Mouse (Mus musculus) CH12.LX (cell line): ENCODE results near the gene Slc26a8. TPM values are rescaled to one million over a fixed set of nuclear protein-coding genes. Genes with fewer than 3 reads are reported as not detected.

Experiments
- DNase-seq: peaks from one replicate; pipeline ENCODE4 v3.0.0-alpha.2; 2013; ENCODE audit errors: extremely low read depth
- H3K27ac ChIP-seq: 2 replicates; pipeline ENCODE4 v1.5.1; 2012; ENCODE audit warnings: low read depth, mild to moderate bottlenecking, control low read depth, moderate library complexity; ENCODE audit not compliant: insufficient read depth
- H3K27me3 ChIP-seq: replicated peaks from 2 replicates; pipeline ENCODE3; 2012; ENCODE audit warnings: inconsistent platforms
- H3K36me3 ChIP-seq, 2 experiments: replicated peaks in 1 of 2; 2 replicates each; pipeline versions ENCODE3 to v1.6.1; 2012; ENCODE audit warnings: inconsistent platforms in 1 of 2, low read length in 1 of 2, mild to moderate bottlenecking in 1 of 2, mixed read lengths in 1 of 2, moderate library complexity in 1 of 2; ENCODE audit not compliant: control insufficient read depth in 1 of 2, insufficient read depth in 1 of 2
- H3K4me1 ChIP-seq, 2 experiments: 2 replicates each; pipeline ENCODE4 v1.6.1; 2012; ENCODE audit warnings: inconsistent platforms in 1 of 2, moderate library complexity in 1 of 2; ENCODE audit not compliant: insufficient read depth in 2 of 2, control insufficient read depth in 1 of 2
- H3K4me2 ChIP-seq: 2 replicates; pipeline ENCODE4 v1.6.1; 2012; ENCODE audit warnings: low read depth, mild to moderate bottlenecking, control low read depth; ENCODE audit not compliant: poor library complexity, insufficient read depth, severe bottlenecking
- H3K4me3 ChIP-seq, 3 experiments: fragments of 150-350 bp in 1 of 3; sonication (generic) in 1 of 3; replicated peaks in 1 of 3; 2 replicates each; pipeline versions ENCODE3 to v1.5.1; 2011 to 2012; ENCODE audit warnings: low read depth in 2 of 3, low read length in 2 of 3, mild to moderate bottlenecking in 2 of 3, moderate library complexity in 2 of 3, control low read depth in 1 of 3, improper control_type of control experiment in 1 of 3, inconsistent platforms in 1 of 3, mixed read lengths in 1 of 3; ENCODE audit not compliant: poor library complexity in 1 of 3
- H3K79me2 ChIP-seq: replicated peaks from 2 replicates; pipeline ENCODE4 v1.6.1; 2012; ENCODE audit warnings: mild to moderate bottlenecking, moderate library complexity; ENCODE audit not compliant: control insufficient read depth, poor library complexity, insufficient read depth, severe bottlenecking; ENCODE audit errors: extremely low read depth
- H3K9ac ChIP-seq: 2 replicates; pipeline ENCODE4 v1.6.1; 2012; ENCODE audit warnings: low read depth, mild to moderate bottlenecking, control low read depth, moderate library complexity; ENCODE audit not compliant: insufficient read depth
- H3K9me3 ChIP-seq: replicated peaks from 2 replicates; pipeline ENCODE3; 2012; ENCODE audit warnings: low read length, inconsistent platforms, mixed read lengths
- CTCF ChIP-seq, 2 experiments: IDR thresholded peaks in 1 of 2; conservative IDR thresholded peaks in 1 of 2; 2 replicates each; pipeline ENCODE4 v1.5.1; 2011 to 2012; ENCODE audit warnings: low read depth in 2 of 2, low read length in 2 of 2, improper control_type of control experiment in 1 of 2, inconsistent platforms in 1 of 2, mild to moderate bottlenecking in 1 of 2, moderate library complexity in 1 of 2
- ELF1 ChIP-seq: IDR thresholded peaks from 2 replicates; pipeline ENCODE4 v1.6.1; 2014; ENCODE audit warnings: low read depth, mild to moderate bottlenecking, inconsistent platforms, low read length, improper control_type of control experiment
- EP300 ChIP-seq: IDR thresholded peaks from 2 replicates; pipeline ENCODE4 v1.6.1; 2011; ENCODE audit warnings: low read length, improper control_type of control experiment
- GABPA ChIP-seq: IDR thresholded peaks from 2 replicates; pipeline ENCODE4 v1.6.1; 2012; ENCODE audit warnings: low read depth, low read length, improper control_type of control experiment, inconsistent platforms; ENCODE audit not compliant: insufficient replicate concordance
- JUN ChIP-seq: IDR thresholded peaks from 2 replicates; pipeline ENCODE4 v1.6.1; 2011; ENCODE audit warnings: low read depth, mild to moderate bottlenecking, low read length, improper control_type of control experiment, moderate library complexity; ENCODE audit not compliant: insufficient read depth
- MAFK ChIP-seq: IDR thresholded peaks from 2 replicates; pipeline ENCODE4 v1.6.1; 2011; ENCODE audit warnings: low read length, improper control_type of control experiment; ENCODE audit not compliant: insufficient replicate concordance
- MAX ChIP-seq: IDR thresholded peaks from 2 replicates; pipeline ENCODE4 v1.6.1; 2011; ENCODE audit warnings: low read length, improper control_type of control experiment
- MAZ ChIP-seq: IDR thresholded peaks from 2 replicates; pipeline ENCODE4 v1.6.1; 2012; ENCODE audit warnings: low read depth, mild to moderate bottlenecking, inconsistent platforms, low read length, improper control_type of control experiment, moderate library complexity
- MEF2A ChIP-seq: IDR thresholded peaks from 2 replicates; pipeline ENCODE4 v1.6.1; 2014; ENCODE audit warnings: low read depth, mild to moderate bottlenecking, inconsistent platforms, low read length, improper control_type of control experiment, borderline replicate concordance
- NELFE ChIP-seq: IDR thresholded peaks from 2 replicates; pipeline ENCODE4 v1.6.1; 2011; ENCODE audit warnings: low read depth, low read length, improper control_type of control experiment
- POLR2AphosphoS2 ChIP-seq: IDR thresholded peaks from 2 replicates; pipeline ENCODE4 v1.6.1; 2011; ENCODE audit warnings: low read depth, low read length, improper control_type of control experiment
- RAD21 ChIP-seq: IDR thresholded peaks from 2 replicates; pipeline ENCODE4 v1.6.1; 2011; ENCODE audit warnings: low read depth, mild to moderate bottlenecking, low read length, improper control_type of control experiment, moderate library complexity
- SIN3A ChIP-seq: IDR thresholded peaks from 2 replicates; pipeline ENCODE4 v1.6.1; 2012; ENCODE audit warnings: low read length, improper control_type of control experiment, inconsistent platforms
- SMC3 ChIP-seq: IDR thresholded peaks from 2 replicates; pipeline ENCODE4 v1.6.1; 2011; ENCODE audit warnings: low read depth, low read length, improper control_type of control experiment
- TBP ChIP-seq: conservative IDR thresholded peaks from 2 replicates; pipeline ENCODE4 v1.6.1; 2011; ENCODE audit warnings: low read depth, low read length, improper control_type of control experiment
- UBTF ChIP-seq: IDR thresholded peaks from 2 replicates; pipeline ENCODE4 v1.6.1; 2012; ENCODE audit warnings: low read depth, mild to moderate bottlenecking, inconsistent platforms, low read length, improper control_type of control experiment, moderate library complexity
- dilution Hi-C: fragments of 300-500 bp; cut with MboI; formaldehyde crosslinking; loops from 2 replicates; pipeline ENCODE4 v1.14.3; 2020; ENCODE audit warnings: low sequenced_read_pairs; ENCODE audit not compliant: extremely low pct_unique_long_range_greater_than_20kb, extremely low pct_ligation_motif_present
- in situ Hi-C: fragments of 300-500 bp; cut with MboI; formaldehyde crosslinking; loops from 3 replicates; pipeline ENCODE4 v1.14.3; 2019; ENCODE audit warnings: low sequenced_read_pairs, low pct_ligation_motif_present, low pct_unique_long_range_greater_than_20kb, mixed read lengths
- polyA plus RNA-seq: library from polyadenylated mRNA; unstranded; fragments of >175 nt; gene quantifications from 2 replicates; pipeline ENCODE4 v1.2.1, GENCODE M21; 2012; ENCODE audit warnings: low read depth; ENCODE audit not compliant: insufficient read length
- total RNA-seq, 2 experiments: library from RNA; depleted of rRNA; stranded (reverse); fragments of 300-350 nt in 1 of 2; fragments of >200 nt in 1 of 2; gene quantifications; 2 replicates each; pipeline ENCODE4 v1.2.3; 2012 to 2014

Gene Slc26a8
- total and polyA plus RNA-seq, 3 experiments: 0.44 TPM; not detected in 2

DNA sequence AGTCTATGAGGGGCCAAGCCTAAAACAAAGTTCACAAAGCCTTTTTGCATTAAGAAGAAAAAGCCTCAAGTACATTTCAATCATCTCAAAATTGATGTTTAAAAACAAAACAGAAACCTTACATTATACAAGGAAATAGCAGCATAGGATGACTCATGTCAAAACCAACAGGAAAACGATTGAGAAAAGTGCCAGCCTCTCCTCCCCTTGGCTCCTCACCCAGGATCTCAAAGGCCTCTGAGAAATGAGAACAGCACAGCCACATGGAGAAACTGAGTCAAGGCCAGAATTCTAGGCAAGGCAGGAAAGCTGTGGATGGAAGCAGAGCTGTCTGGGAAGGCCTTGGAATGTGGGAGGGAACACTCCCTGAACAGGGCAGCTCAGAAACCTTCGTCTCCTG is 101.4 kb downstream of the Slc26a8 start:
- dilution Hi-C loops: no loop called here
- Histone ChIP-seq H3K9ac (no peak overlapping the region), H3K36me3 (peaks cover 57 to 68% of the 10 kb centered on the region in 2 experiments), H3K79me2 (no peaks in the 10 kb centered on the region), H3K9me3 (no peaks in the 10 kb centered on the region), H3K27ac (no peak overlapping the region), H3K27me3 (no peaks in the 10 kb centered on the region), H3K4me3 (no peak overlapping the region), H3K4me2 (no peak overlapping the region), H3K4me1 (no peaks in the 10 kb centered on the region; a peak in 1 of 4 replicates)
- in situ Hi-C loops: no loop called here
- DNase-seq: no peak
- TF ChIP-seq SMC3 (no peak), ELF1 (no peak), MAFK (no peak), MAZ (no peak), MEF2A (no peak), UBTF (no peak), NELFE (no peak), MAX (no peak), JUN (no peak), RAD21 (no peak), TBP (no peak), CTCF (conservative IDR thresholded peaks at IDR 0.05 in 1 of 2, IDR thresholded peaks at IDR 0.05 in 1 of 2; ENCODE audit: low read depth in 2 of 2, low read length in 2 of 2) (no peak), POLR2AphosphoS2 (no peak), EP300 (no peak), SIN3A (no peak), GABPA (no peak)

Other genes with a start within 250 kb of the Slc26a8 start
- 14.4 and 17.5 TPM in 2 replicates for gene Fkbp5, start 172.7 kb downstream of the Slc26a8 start, total RNA-seq (2012; rRNA removed)
- gene Fkbp5, start 172.7 kb downstream of the Slc26a8 start, total RNA-seq (2014; rRNA removed): 21.5 and 22.6 TPM in 2 replicates
- 31.4 and 35.3 TPM in 2 replicates for gene Fkbp5, start 172.7 kb downstream of the Slc26a8 start, polyA plus RNA-seq
- not detected in 2 replicates for gene Armc12, start 159.4 kb downstream of the Slc26a8 start, total RNA-seq (2012; rRNA removed)
- gene Armc12, start 159.4 kb downstream of the Slc26a8 start, total RNA-seq (2014; rRNA removed): not detected in 2 replicates
- gene Armc12, start 159.4 kb downstream of the Slc26a8 start, polyA plus RNA-seq: not detected in 2 replicates
- not detected in 2 replicates for gene Clpsl2, start 140.8 kb downstream of the Slc26a8 start, total RNA-seq (2012; rRNA removed)
- gene Clpsl2, start 140.8 kb downstream of the Slc26a8 start, total RNA-seq (2014; rRNA removed): not detected in 2 replicates
- not detected in 2 replicates for gene Clpsl2, start 140.8 kb downstream of the Slc26a8 start, polyA plus RNA-seq
- not detected in 2 replicates for gene Clps, start 129.5 kb downstream of the Slc26a8 start, total RNA-seq (2012; rRNA removed)
- gene Clps, start 129.5 kb downstream of the Slc26a8 start, total RNA-seq (2014; rRNA removed): not detected in 2 replicates
- not detected in 2 replicates for gene Clps, start 129.5 kb downstream of the Slc26a8 start, polyA plus RNA-seq
- 0.08 TPM in 1 of 2 replicates, not detected in the other for gene Lhfpl5, start 114.6 kb downstream of the Slc26a8 start, total RNA-seq (2012; rRNA removed)
- not detected in 2 replicates for gene Lhfpl5, start 114.6 kb downstream of the Slc26a8 start, total RNA-seq (2014; rRNA removed)
- not detected in 2 replicates for gene Lhfpl5, start 114.6 kb downstream of the Slc26a8 start, polyA plus RNA-seq
- gene Srpk1, start 67.5 kb downstream of the Slc26a8 start, total RNA-seq (2012; rRNA removed): 65.9 and 83.3 TPM in 2 replicates
- gene Srpk1, start 67.5 kb downstream of the Slc26a8 start, total RNA-seq (2014; rRNA removed): 60.8 and 70.0 TPM in 2 replicates
- gene Srpk1, start 67.5 kb downstream of the Slc26a8 start, polyA plus RNA-seq: 129 and 163 TPM in 2 replicates
- gene Mapk14, start 1.1 kb upstream of the Slc26a8 start, total RNA-seq (2012; rRNA removed): 27.1 and 27.6 TPM in 2 replicates
- gene Mapk14, start 1.1 kb upstream of the Slc26a8 start, total RNA-seq (2014; rRNA removed): 21.0 and 22.6 TPM in 2 replicates
- gene Mapk14, start 1.1 kb upstream of the Slc26a8 start, polyA plus RNA-seq: 59.8 and 69.5 TPM in 2 replicates
- gene AC170998.1, start 35.9 kb upstream of the Slc26a8 start, total RNA-seq (2012; rRNA removed): 0.38 TPM in 1 of 2 replicates, not detected in the other
- gene AC170998.1, start 35.9 kb upstream of the Slc26a8 start, total RNA-seq (2014; rRNA removed): not detected in 2 replicates
- gene AC170998.1, start 35.9 kb upstream of the Slc26a8 start, polyA plus RNA-seq: 0.50 TPM in 1 of 2 replicates, not detected in the other
- not detected in 2 replicates for gene Mapk13, start 79.1 kb upstream of the Slc26a8 start, total RNA-seq (2012; rRNA removed)
- gene Mapk13, start 79.1 kb upstream of the Slc26a8 start, total RNA-seq (2014; rRNA removed): not detected in 2 replicates
- not detected in 2 replicates for gene Mapk13, start 79.1 kb upstream of the Slc26a8 start, polyA plus RNA-seq
- 1.5 and 2.3 TPM in 2 replicates for gene Brpf3, start 110.9 kb upstream of the Slc26a8 start, total RNA-seq (2012; rRNA removed)
- gene Brpf3, start 110.9 kb upstream of the Slc26a8 start, total RNA-seq (2014; rRNA removed): 0.40 and 0.96 TPM in 2 replicates
- gene Brpf3, start 110.9 kb upstream of the Slc26a8 start, polyA plus RNA-seq: 8.5 and 12.1 TPM in 2 replicates
- not detected in 2 replicates for gene Pnpla1, start 168.2 kb upstream of the Slc26a8 start, total RNA-seq (2012; rRNA removed)
- not detected in 2 replicates for gene Pnpla1, start 168.2 kb upstream of the Slc26a8 start, total RNA-seq (2014; rRNA removed)
- not detected in 2 replicates for gene Pnpla1, start 168.2 kb upstream of the Slc26a8 start, polyA plus RNA-seq
- gene 4930539E08Rik, start 225.1 kb upstream of the Slc26a8 start, total RNA-seq (2012; rRNA removed): 1.4 TPM in 2 replicates
- 0.57 and 0.62 TPM in 2 replicates for gene 4930539E08Rik, start 225.1 kb upstream of the Slc26a8 start, total RNA-seq (2014; rRNA removed)
- 1.2 and 1.4 TPM in 2 replicates for gene 4930539E08Rik, start 225.1 kb upstream of the Slc26a8 start, polyA plus RNA-seq